Mouse (Mus musculus): ENCODE results near the gene Tmsb15l.

- TF ChIP-seq POLR2A (IDR thresholded peaks at IDR 0.05; ENCODE audit: borderline replicate concordance, control insufficient read depth, low read depth, low read length) (no peak), CTCF (IDR thresholded peaks at IDR 0.05; ENCODE audit: control insufficient read depth, insufficient read depth, low read length) (no peak)
These were observed 50.8 kb downstream of the Tmsb15l start for GRCm38 (mm10) chrX:136925863-136926262.

Data from bone marrow, adult 2 months (tissue).